Mouse (Mus musculus) cortical plate, adult 2 months (tissue): Measurements from ENCODE around the gene Adamts6. TPM values are rescaled to one million over a fixed set of nuclear protein-coding genes. Genes with fewer than 3 reads are reported as not detected.

Experiments
- H3K27ac ChIP-seq: fragments of 200-500 bp; 2 replicates; pipeline ENCODE4 v1.5.1; 2012; ENCODE audit warnings: low read length, control low read depth, inconsistent platforms; ENCODE audit not compliant: insufficient read depth
- H3K4me1 ChIP-seq: fragments of 200-500 bp; 2 replicates; pipeline ENCODE4 v1.6.1; 2011; ENCODE audit warnings: low read length; ENCODE audit not compliant: control insufficient read depth, insufficient read depth
- H3K4me3 ChIP-seq: fragments of 200-500 bp; 2 replicates; pipeline ENCODE4 v1.5.1; 2011; ENCODE audit warnings: mild to moderate bottlenecking, low read length, control low read depth; ENCODE audit not compliant: insufficient read depth
- CTCF ChIP-seq: fragments of 200-500 bp; IDR thresholded peaks from 2 replicates; pipeline ENCODE4 v1.5.1; 2011; ENCODE audit warnings: mild to moderate bottlenecking, control low read depth, low read length; ENCODE audit not compliant: insufficient read depth; ENCODE audit errors: extremely low read depth
- POLR2A ChIP-seq: fragments of 200-500 bp; IDR thresholded peaks from 2 replicates; pipeline ENCODE4 v1.6.1; 2011; ENCODE audit warnings: mild to moderate bottlenecking, low read length, control low read depth; ENCODE audit not compliant: insufficient read depth; ENCODE audit errors: extremely low read depth
- polyA plus RNA-seq: library from polyadenylated mRNA; depleted of rRNA; stranded (reverse); fragments of >200 nt; gene quantifications from 2 replicates; pipeline ENCODE4 v1.2.3, GENCODE M21; 2012

The Adamts6 gene
- polyA plus RNA-seq, 1 experiment, result 2.0 TPM

DNA sequence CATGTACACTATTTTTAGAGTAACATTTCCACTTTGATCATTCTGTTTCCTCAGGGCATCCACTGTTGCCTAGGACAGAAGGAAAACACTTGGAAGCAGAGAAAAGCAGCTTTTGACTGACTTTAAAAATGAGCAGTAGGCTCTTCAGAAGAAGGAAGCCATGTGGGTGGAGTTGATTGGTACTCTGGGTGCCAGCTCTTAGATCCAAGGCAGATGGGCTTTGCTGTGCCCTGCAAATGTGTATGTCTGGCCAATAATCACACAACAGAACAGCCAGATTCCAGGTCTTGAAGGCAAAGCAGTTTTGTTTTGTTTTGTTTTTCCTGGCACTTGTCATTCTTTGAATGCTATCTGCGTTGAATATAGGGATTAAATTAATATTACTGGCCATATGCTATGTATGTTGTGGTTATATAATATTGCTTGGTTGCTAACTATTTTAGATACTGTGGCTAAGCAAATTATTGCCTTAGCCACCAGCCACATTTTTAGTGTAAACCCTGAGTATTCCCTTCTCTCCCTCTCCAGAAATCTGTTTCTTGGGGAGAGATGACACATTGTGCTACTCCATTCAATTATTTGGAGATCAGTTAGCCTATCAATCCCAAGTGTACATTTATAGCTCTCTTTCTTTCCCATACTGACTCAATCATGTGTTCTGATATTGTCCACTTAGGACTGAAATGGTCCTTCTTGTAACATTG, 165.8 kb downstream of the Adamts6 start:
- Histone ChIP-seq H3K4me1 (no peaks in the 10 kb centered on the region), H3K4me3 (no peak overlapping the region), H3K27ac (no peak overlapping the region)
- no peak for TF ChIP-seq POLR2A
- no peak for TF ChIP-seq CTCF

DNA sequence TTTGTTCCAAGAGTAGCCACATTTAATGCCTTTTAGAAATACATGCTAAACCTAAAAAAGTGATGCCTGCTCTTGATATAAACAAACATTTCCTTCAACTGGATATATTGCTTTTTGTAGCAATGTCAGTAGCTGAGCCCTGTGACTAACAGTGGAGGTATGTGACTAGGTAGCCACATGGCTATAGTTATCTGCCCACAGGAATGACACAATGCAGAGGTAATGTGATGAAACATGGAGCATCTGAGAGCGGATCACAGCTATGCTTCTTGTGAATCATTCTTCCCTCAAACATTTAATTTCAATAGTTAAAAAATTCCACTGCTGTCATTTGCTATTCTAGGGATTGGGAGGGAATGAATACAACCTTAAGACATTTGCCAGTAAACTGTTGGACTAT, 172.7 kb downstream of the Adamts6 start:
- TF ChIP-seq POLR2A, result no peak
- TF ChIP-seq CTCF, result no peak
- Histone ChIP-seq H3K4me3 (no peak overlapping the region), H3K4me1 (no peaks in the 10 kb centered on the region), H3K27ac (no peak overlapping the region)

DNA sequence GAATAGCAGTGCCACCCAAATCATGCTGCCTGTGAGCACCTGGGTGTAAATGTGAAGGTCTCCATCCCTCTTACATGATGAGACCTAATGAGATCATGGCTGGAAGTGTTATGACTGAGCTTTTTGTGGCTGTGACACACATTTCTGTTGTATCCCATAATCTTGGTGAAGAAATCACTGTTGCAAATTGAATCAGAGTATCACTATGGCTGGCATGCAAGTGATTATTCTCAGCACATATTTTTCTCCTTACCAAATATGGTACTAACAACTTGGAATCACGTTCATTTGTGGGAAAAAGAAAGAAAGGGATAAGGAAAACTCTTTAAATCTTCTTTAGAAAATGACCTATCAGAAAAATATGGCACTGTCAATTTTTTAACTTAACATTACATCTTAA, 180.4 kb downstream of the Adamts6 start:
- Histone ChIP-seq H3K4me3 (no peak overlapping the region), H3K27ac (no peak overlapping the region), H3K4me1 (no peaks in the 10 kb centered on the region)
- TF ChIP-seq POLR2A (no peak), CTCF (no peak)

DNA sequence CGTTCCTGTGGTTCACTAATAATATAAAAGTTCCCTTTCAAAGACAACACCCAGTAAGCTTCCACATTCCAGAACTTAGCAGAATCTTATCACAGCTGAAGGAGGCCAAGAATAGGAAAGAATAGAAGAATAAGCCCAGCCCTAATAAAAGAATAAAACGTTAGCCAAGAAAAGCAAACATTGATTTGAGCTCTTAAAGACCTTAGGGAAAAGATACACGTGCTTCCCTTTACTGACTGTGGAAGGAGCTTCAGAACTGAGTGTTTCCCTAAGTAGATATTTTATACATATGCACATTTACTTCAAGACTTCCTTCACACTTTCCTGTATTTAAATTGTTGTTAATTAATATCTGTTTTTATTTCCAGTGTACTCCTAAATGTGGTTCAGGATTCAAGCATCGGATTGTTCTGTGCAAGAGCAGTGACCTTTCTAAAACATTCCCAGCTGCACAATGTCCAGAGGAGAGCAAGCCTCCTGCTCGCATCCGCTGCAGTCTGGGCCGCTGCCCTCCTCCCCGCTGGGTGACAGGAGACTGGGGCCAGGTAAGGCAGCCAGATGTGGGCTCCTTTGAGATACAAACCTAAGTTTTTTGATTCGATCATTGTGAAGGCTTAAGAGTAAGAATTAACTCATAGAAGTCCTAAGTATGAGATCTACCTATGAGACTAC, 188.8 kb downstream of the Adamts6 start:
- Histone ChIP-seq H3K4me1 (no peaks in the 10 kb centered on the region), H3K4me3 (no peak overlapping the region), H3K27ac (no peak overlapping the region)
- no peak for TF ChIP-seq CTCF
- TF ChIP-seq POLR2A, result no peak

DNA sequence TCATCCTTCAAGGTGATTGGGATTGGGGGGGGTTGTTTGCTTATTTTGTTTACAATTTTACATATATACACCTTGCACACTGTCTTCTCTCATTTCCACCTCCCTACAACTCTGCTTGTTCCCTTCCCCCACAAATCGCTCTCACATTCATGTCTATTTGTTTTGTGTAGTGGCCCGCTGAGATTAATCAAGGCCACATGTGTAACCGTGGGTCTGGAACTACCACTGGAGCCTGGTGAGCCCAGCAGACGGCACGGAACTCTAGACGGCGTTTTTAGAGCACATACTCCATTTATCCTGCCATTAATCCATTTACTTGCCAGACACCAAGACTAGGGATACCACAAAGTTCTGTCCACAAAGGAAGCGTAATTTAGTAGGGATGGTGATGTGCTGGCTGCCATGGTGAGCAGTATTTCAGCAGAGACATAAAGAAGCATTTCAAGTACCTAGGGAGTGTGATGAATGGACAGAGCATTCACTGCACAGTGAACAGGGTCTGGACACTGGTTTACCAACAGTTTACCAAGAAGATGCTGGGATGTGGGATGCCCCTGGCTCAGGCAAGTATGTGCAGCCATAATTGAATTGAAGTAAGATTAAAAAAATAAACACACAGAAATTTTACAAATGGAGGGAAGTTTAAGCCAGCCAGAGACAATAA, 194.9 kb downstream of the Adamts6 start:
- H3K4me1 ChIP-seq, result no peaks in the 10 kb centered on the region
- H3K27ac ChIP-seq, result no peak overlapping the region
- no peak overlapping the region for H3K4me3 ChIP-seq
- TF ChIP-seq CTCF (no peak), POLR2A (no peak)

DNA sequence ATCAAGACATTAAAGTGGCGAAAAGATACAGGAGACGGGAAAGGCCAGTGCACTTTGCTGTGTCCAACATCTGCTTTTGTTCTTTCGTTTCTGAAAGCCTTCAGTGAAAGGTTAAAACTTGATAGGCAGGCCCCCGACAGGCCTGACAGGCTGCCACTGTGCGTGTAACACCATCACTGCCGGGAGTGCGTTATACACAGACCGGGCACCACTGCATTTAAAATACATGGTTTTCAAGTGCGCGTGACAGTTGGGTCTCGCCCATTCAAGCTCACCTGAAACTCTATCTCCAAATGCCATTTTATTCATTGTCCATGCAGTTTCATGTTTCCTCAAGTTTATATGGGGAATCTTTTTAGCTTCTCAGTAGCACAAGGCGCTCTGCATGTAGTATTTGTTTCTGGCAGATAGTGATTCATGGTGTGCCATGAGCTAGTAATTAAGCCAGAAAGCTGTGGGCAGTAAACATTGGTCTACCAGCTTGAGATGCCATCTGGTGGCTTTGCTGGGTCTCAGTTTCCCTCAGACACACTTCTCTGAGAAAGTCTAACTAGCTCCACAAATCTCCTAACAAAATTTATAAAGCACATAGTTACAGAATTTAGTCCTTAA, 195.6 kb downstream of the Adamts6 start:
- H3K4me1 ChIP-seq, result no peaks in the 10 kb centered on the region
- H3K4me3 ChIP-seq, result no peak overlapping the region
- TF ChIP-seq CTCF, result no peak
- no peak for TF ChIP-seq POLR2A
- no peak overlapping the region for H3K27ac ChIP-seq

DNA sequence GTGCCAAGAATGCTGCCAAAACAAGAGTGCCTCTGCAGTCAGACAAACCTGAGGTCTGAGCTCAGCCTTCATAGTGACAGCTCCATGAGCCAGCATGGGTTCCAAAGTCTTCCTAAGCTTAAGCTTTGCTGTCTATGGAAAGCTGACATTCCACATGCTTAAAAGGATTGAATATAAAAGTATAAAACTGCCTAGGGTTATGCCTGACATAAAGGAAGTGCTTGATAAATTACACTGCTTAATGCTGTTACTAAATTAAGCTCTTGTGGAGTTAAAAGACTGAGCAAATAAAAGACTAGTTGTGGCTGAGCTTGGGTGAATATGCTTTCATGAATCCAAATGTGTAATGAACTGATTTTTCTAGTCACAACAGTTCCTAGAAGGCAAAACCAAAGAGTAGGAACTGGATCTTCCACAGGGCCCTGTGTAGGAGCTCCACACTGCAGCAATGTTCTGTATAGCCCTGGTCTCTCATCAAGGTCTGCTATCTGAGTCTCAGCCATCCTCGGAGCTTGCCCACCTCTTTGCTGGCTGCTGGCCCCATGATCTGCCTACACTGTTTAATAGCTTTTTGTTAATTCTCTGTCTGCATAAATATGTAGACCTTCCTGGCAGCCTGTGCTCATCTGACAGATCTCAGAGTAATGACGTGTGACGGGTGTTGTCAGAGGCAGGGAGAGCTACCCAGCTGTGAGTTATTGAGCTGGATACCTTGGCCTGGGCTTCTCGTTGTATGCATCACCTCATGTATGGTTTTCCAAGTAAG, 203.6 kb downstream of the Adamts6 start:
- Histone ChIP-seq H3K4me1 (no peaks in the 10 kb centered on the region), H3K27ac (no peak overlapping the region), H3K4me3 (no peak overlapping the region)
- no peak for TF ChIP-seq POLR2A
- TF ChIP-seq CTCF, result no peak

DNA sequence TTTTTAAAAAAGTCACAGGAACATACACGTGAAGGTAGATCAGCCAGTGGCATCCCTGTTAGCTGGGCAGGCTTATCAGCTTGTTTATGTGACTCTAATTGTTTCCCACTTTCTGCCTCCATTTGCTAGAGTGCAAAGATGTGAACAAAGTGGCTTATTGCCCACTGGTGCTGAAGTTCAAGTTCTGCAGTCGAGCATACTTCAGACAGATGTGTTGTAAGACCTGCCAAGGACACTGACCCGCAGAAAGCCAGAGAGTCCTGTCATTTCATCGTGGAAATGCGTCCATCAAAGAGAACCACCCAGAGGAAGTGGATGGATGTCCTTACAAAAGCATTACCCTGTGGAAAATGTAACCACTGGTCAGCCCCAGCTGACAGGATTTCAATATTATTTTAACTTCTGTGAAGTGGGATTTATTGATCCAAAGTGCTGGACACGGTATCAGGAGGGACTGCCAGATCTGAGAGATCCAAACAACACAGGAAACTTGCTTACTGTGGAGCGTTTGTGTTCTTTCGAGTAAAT, 205.9 kb downstream of the Adamts6 start:
- TF ChIP-seq POLR2A, result no peak
- no peak for TF ChIP-seq CTCF
- no peak overlapping the region for H3K4me3 ChIP-seq

DNA sequence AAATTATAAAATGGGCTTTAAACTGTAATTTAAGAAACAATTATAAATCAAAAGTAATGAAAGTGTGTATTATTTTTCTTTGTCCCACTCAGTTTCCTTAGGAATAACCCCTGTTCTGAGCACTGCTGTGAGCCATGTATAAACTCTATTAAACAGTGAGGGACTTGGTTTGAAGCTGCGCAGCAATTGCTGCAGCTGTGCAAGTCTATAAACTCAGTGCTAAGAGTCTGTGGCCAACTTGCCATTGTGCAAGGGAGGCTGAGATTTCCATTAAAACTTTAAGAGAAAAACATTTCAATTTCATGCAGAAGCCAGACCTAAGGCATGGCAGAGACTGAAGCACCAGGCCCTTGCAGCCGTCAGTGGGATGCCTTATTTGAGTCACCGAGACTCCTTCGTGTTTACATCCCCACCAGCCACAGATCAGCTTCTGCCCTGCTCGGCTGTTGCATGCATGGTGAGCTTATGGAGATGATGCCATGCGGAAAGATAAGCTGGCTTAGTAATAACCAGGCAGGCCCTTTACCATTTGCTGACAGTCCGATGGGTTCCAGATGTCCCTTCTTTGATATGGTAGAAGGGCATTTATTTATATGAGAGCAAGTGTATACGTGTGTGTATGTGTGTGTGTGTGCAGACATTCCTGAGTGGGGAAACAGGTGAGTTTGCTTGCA, 206.7 kb downstream of the Adamts6 start:
- no peak for TF ChIP-seq CTCF
- TF ChIP-seq POLR2A, result no peak
- Histone ChIP-seq H3K27ac (no peak overlapping the region), H3K4me3 (no peak overlapping the region), H3K4me1 (no peaks in the 10 kb centered on the region)

More for the DNA sequence above, 205.9 kb downstream of the Adamts6 start:
- H3K27ac ChIP-seq, result no peak overlapping the region
- no peaks in the 10 kb centered on the region for H3K4me1 ChIP-seq
